Mouse (Mus musculus): ENCODE measurements around the gene Lpar3.

- TF ChIP-seq CTCF (IDR thresholded peaks at IDR 0.05; ENCODE audit: extremely low read depth, insufficient read length, insufficient replicate concordance, low read depth, low read length), result no peak
- TF ChIP-seq POLR2A (IDR thresholded peaks at IDR 0.05; ENCODE audit: low read depth, low read length), result no peak
These were observed 86.6 kb downstream of the Lpar3 start for GRCm38 (mm10) chr3:146307341-146307740.

Measured in small intestine, adult 2 months (tissue).